Mouse (Mus musculus) c-Kit-positive CD71-positive TER-119-positive erythroid progenitor cells, embryonic 14.5 days (primary cell): ENCODE measurements around the gene Snai1.

ENCODE experiments used
- DNase-seq: peaks from one replicate; pipeline ENCODE4 v3.0.0-alpha.2; 2013; ENCODE audit warnings: low spot score

Snai1 gene

GRCm38 (mm10) chr2:167537476-167538297, at the start of gene Snai1:
TSS of gene Snai1 (plus strand) at chr2:167538195.
- peak; percentile 68 for DNase-seq

- DNase-seq: no peak
These were observed 47.0 kb upstream of the Snai1 start for GRCm38 (mm10) chr2:167490813-167491525.

- no peak for DNase-seq
These were observed 46.0 kb upstream of the Snai1 start, which contains the start of gene Rnf114 for GRCm38 (mm10) chr2:167491757-167492708. TSS of gene Rnf114 (plus strand) at chr2:167492645.

GRCm38 (mm10) chr2:167492713-167493636, 45.0 kb upstream of the Snai1 start, which contains the start of gene Spata2:
TSS of gene Spata2 (minus strand) at chr2:167492887.
- peak; percentile 86 for DNase-seq

- no peak for DNase-seq
These were observed 41.6 kb upstream of the Snai1 start for GRCm38 (mm10) chr2:167496437-167496836.

GRCm38 (mm10) chr2:167497272-167497671, 40.7 kb upstream of the Snai1 start:
- DNase-seq: peak; percentile 59

GRCm38 (mm10) chr2:167502554-167503252, 35.3 kb upstream of the Snai1 start:
- DNase-seq: peak; percentile 64

GRCm38 (mm10) chr2:167503253-167503895, 34.6 kb upstream of the Snai1 start:
- DNase-seq: peak; percentile 69

GRCm38 (mm10) chr2:167503896-167504349, 34.1 kb upstream of the Snai1 start:
- DNase-seq: no peak

- peak; percentile 67 for DNase-seq
These were observed 32.9 kb upstream of the Snai1 start for GRCm38 (mm10) chr2:167505127-167505526.

GRCm38 (mm10) chr2:167506546-167507260, 31.3 kb upstream of the Snai1 start:
- DNase-seq: no peak

- no peak for DNase-seq
These were observed 30.1 kb upstream of the Snai1 start for GRCm38 (mm10) chr2:167507719-167508385.

- no peak for DNase-seq
These were observed 29.4 kb upstream of the Snai1 start for GRCm38 (mm10) chr2:167508569-167508968.

GRCm38 (mm10) chr2:167510485-167510884, 27.5 kb upstream of the Snai1 start:
- DNase-seq: no peak

- no peak for DNase-seq
These were observed 25.6 kb upstream of the Snai1 start for GRCm38 (mm10) chr2:167512365-167512764.

GRCm38 (mm10) chr2:167512970-167513369, 25.0 kb upstream of the Snai1 start:
- DNase-seq: no peak

GRCm38 (mm10) chr2:167514641-167515040, 23.4 kb upstream of the Snai1 start:
- no peak for DNase-seq

- no peak for DNase-seq
These were observed 22.3 kb upstream of the Snai1 start for GRCm38 (mm10) chr2:167515688-167516087.
